Mouse (Mus musculus): ENCODE results near the gene Dock9. TPM values are rescaled to one million over a fixed set of nuclear protein-coding genes. Genes with fewer than 3 reads are reported as not detected.

Dock9 gene
- polyA plus RNA-seq, 1 experiment = 68.4 TPM

GRCm38 (mm10) chr14:121516881-121517280, 280.8 kb downstream of the Dock9 start:
- TF ChIP-seq CTCF (IDR thresholded peaks at IDR 0.05; ENCODE audit: extremely low read depth, insufficient read depth, low read length) (no peak), POLR2A (IDR thresholded peaks at IDR 0.05; ENCODE audit: extremely low read depth, insufficient read depth, low read length) (no peak)
- Histone ChIP-seq H3K4me1 (ENCODE audit: control insufficient read depth, insufficient read depth, low read length) (no peaks in the 10 kb centered on the region), H3K4me3 (ENCODE audit: insufficient read depth, low read length) (no peak overlapping the region), H3K27ac (ENCODE audit: insufficient read depth, low read length) (no peak overlapping the region)

DNA sequence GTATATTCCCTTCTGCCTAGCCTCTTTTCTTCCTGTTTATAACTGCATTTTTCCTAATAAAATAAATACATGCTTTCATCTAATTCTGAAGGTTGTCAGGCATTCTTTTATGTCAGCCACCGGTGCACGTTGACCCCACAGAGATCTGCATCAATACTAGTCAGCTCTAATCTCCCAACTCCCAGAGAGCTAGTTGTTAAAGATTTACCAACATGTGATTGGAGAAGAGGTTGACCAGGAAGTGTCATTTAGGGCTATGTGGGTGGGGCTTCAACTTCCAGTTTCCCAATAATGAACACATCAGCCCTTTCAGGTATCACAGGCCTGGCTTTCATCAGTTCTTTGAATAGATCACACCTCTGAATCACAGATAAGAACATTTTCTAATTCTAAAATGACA, 288.7 kb downstream of the Dock9 start:
- no peak for TF ChIP-seq CTCF (IDR thresholded peaks at IDR 0.05; ENCODE audit: extremely low read depth, insufficient read depth, low read length)
- Histone ChIP-seq H3K4me3 (ENCODE audit: insufficient read depth, low read length) (no peak overlapping the region), H3K27ac (ENCODE audit: insufficient read depth, low read length) (no peak overlapping the region), H3K4me1 (ENCODE audit: control insufficient read depth, insufficient read depth, low read length) (no peaks in the 10 kb centered on the region)

DNA sequence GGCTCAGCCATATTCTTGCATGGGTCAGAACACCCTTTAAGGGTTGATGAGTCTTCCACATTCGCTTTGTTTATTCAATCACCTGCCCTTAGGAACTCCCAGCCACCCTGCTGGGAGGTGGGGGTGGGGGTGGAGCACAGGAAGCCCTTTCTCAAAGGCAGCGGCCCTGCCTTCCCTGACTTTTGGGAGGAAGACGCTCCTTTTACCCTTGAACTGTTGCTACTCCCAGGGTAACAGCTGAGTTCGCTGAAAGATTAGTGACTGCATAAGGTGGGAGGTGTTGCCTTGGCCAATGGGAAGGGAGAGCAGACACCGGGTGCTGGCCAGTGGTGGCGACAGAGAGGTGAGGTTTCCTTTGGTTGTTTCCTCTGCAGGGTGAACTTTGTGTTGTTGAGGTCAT, 291.3 kb downstream of the Dock9 start:
- TF ChIP-seq POLR2A (IDR thresholded peaks at IDR 0.05; ENCODE audit: extremely low read depth, insufficient read depth, low read length) (no peak), CTCF (IDR thresholded peaks at IDR 0.05; ENCODE audit: extremely low read depth, insufficient read depth, low read length) (no peak)
- no peaks in the 10 kb centered on the region for H3K4me1 ChIP-seq (ENCODE audit: control insufficient read depth, insufficient read depth, low read length)
- no peak overlapping the region for H3K4me3 ChIP-seq (ENCODE audit: insufficient read depth, low read length)
- H3K27ac ChIP-seq (ENCODE audit: insufficient read depth, low read length) = no peak overlapping the region

GRCm38 (mm10) chr14:121505485-121505860, 292.2 kb downstream of the Dock9 start:
- no peak overlapping the region for H3K4me3 ChIP-seq (ENCODE audit: insufficient read depth, low read length)
- H3K4me1 ChIP-seq (ENCODE audit: control insufficient read depth, insufficient read depth, low read length) = no peaks in the 10 kb centered on the region
- no peak for TF ChIP-seq CTCF (IDR thresholded peaks at IDR 0.05; ENCODE audit: extremely low read depth, insufficient read depth, low read length)
- TF ChIP-seq POLR2A (IDR thresholded peaks at IDR 0.05; ENCODE audit: extremely low read depth, insufficient read depth, low read length) = no peak
- no peak overlapping the region for H3K27ac ChIP-seq (ENCODE audit: insufficient read depth, low read length)

DNA sequence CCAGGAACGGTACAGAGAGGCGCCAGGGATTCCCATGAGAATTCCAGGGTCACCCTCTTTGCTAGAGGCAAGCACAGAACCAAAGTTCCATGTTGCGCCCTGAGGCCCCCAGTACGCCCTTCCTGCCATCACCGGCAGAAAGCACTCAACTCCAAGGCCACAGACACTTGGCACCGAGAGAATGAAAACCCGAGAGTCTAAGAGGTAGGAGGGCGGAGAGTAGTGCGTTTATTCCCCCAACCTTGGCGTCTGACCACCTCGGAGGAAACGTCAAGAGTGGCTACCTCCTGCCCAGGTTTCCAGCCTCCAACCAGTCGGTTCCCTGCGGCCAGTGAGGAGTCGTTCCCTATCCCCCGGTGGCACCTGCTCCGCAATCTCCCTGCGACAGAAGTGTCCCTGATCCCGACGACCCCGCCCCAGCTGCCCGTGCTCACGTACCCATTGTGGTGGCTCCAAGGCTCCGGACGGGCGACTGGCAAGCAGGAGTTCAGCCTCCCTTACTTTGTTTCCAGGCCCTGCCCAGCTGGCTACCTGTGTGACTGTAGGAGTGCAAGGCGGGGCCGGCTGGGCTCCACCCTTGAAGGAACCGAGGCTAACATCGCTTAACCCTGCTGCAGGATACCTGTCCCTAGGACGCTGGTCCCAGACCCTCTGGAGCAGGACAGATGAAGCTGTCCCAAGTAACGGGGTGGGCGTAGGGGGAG, 292.7 kb downstream of the Dock9 start, which contains the start of gene Slc15a1:
TSS of gene Slc15a1 (minus strand) at position 472 of the 704 bp plus-strand sequence.
- no peak within 1 kb of the TSS for H3K4me3 ChIP-seq (ENCODE audit: insufficient read depth, low read length)
- H3K4me1 ChIP-seq (ENCODE audit: control insufficient read depth, insufficient read depth, low read length) = no peaks in the 10 kb centered on the region
- H3K27ac ChIP-seq (ENCODE audit: insufficient read depth, low read length) = no peak within 1 kb of the TSS
- TF ChIP-seq CTCF (IDR thresholded peaks at IDR 0.05; ENCODE audit: extremely low read depth, insufficient read depth, low read length) = no peak
- TF ChIP-seq POLR2A (IDR thresholded peaks at IDR 0.05; ENCODE audit: extremely low read depth, insufficient read depth, low read length) = no peak

DNA sequence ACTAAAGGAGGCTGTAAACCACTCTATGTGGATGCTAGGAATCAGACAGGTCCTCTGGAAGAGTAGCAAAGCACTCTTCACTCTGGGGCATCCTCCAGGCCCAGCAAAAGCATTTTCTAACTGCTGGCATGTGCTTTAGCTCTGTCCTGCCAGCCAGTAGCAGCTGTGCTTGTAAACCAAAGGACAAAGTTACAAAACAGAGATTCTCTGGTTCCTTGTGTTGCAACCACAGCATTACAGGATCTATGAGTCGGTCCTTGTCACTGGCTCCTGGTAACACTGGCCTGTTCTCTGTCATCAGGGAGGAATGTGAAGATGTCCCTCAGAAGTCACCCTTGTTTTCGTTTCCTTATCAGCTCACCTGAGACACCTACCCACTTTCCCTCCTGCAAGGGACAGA, 297.1 kb downstream of the Dock9 start:
- Histone ChIP-seq H3K4me3 (ENCODE audit: insufficient read depth, low read length) (no peak overlapping the region), H3K4me1 (ENCODE audit: control insufficient read depth, insufficient read depth, low read length) (no peaks in the 10 kb centered on the region), H3K27ac (ENCODE audit: insufficient read depth, low read length) (no peak overlapping the region)
- TF ChIP-seq POLR2A (IDR thresholded peaks at IDR 0.05; ENCODE audit: extremely low read depth, insufficient read depth, low read length) (no peak), CTCF (IDR thresholded peaks at IDR 0.05; ENCODE audit: extremely low read depth, insufficient read depth, low read length) (no peak)

DNA sequence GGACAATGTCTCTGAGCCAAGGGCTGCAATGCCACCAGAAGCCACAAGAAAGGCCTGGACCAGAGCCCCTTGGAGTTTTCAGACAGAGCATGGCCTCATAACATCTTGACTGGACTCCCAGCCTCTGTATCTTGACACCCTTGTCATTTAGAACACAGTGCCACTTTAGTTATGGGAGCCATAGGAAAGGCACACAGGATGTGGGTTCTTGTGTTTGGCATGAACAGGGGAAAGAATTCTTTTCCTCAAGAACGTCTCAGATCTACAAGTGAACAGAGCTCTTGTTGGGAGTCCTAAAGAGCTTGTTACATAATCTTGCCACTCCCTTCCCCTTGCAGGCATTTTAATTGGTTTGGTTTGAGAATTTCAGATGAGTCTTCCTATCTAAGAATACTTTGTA, 297.9 kb downstream of the Dock9 start:
- Histone ChIP-seq H3K4me3 (ENCODE audit: insufficient read depth, low read length) (no peak overlapping the region), H3K27ac (ENCODE audit: insufficient read depth, low read length) (no peak overlapping the region), H3K4me1 (ENCODE audit: control insufficient read depth, insufficient read depth, low read length) (no peaks in the 10 kb centered on the region)
- no peak for TF ChIP-seq CTCF (IDR thresholded peaks at IDR 0.05; ENCODE audit: extremely low read depth, insufficient read depth, low read length)
- TF ChIP-seq POLR2A (IDR thresholded peaks at IDR 0.05; ENCODE audit: extremely low read depth, insufficient read depth, low read length) = no peak

DNA sequence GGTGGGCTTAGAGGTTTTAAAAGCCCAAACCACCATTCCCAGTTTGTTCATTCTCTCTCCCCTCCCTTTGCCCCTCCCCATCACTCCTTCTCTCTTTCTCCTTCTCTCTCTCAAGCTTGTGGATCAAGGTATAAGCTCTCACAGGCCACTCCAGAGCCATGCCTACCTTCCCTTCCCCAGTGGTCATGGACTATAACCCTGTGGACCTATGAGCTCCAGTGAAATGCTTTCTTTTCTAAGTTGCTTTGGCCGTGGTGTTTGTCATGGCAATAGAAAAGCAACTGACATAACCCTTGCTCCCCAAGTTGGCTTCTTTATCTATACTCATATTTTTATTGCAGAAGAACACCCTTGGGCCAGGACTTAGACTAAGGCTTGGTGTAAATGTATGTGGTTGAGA, 299.8 kb downstream of the Dock9 start:
- Histone ChIP-seq H3K27ac (ENCODE audit: insufficient read depth, low read length) (no peak overlapping the region), H3K4me1 (ENCODE audit: control insufficient read depth, insufficient read depth, low read length) (no peaks in the 10 kb centered on the region), H3K4me3 (ENCODE audit: insufficient read depth, low read length) (no peak overlapping the region)
- no peak for TF ChIP-seq CTCF (IDR thresholded peaks at IDR 0.05; ENCODE audit: extremely low read depth, insufficient read depth, low read length)
- no peak for TF ChIP-seq POLR2A (IDR thresholded peaks at IDR 0.05; ENCODE audit: extremely low read depth, insufficient read depth, low read length)

DNA sequence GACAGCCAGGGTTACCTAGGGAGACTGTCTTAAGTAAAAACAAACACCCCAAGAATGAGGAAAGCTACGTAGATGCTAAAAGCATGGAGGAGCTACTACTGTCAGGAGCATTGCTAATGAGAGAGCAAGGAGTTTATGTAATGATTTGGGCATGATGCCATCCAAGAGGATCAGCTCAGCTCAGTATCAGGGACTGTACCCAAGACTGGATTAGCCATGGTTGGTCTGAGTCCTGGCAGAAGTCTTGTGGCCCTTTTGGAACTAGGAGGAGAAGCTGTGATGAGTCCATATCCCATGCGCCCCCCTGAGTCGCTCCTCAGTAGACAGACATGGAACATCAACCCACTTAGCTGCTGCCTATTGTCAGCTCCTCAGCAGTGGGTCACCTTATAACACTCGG, 301.9 kb downstream of the Dock9 start:
- Histone ChIP-seq H3K27ac (ENCODE audit: insufficient read depth, low read length) (no peak overlapping the region), H3K4me1 (ENCODE audit: control insufficient read depth, insufficient read depth, low read length) (no peaks in the 10 kb centered on the region), H3K4me3 (ENCODE audit: insufficient read depth, low read length) (no peak overlapping the region)
- TF ChIP-seq CTCF (IDR thresholded peaks at IDR 0.05; ENCODE audit: extremely low read depth, insufficient read depth, low read length) (no peak), POLR2A (IDR thresholded peaks at IDR 0.05; ENCODE audit: extremely low read depth, insufficient read depth, low read length) (no peak)

DNA sequence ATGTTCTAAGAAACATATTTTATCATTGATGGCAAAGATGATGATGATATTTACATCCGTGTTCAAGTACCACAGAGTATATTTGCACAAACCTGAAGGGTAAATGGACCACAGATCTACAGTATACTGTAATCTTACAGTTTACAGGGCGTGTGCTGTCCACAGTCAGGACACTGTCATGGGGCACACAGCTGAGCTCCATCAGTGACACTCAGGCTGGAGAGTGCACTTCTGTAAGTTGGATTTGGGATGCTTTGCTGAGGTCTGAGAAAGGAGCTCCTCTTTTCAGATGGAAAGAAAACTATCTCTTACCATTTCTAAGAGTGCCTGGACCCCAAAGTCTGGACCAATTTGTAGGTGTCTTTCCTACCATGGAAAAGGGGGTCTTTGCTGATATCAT, 302.5 kb downstream of the Dock9 start:
- TF ChIP-seq POLR2A (IDR thresholded peaks at IDR 0.05; ENCODE audit: extremely low read depth, insufficient read depth, low read length) = no peak
- no peak for TF ChIP-seq CTCF (IDR thresholded peaks at IDR 0.05; ENCODE audit: extremely low read depth, insufficient read depth, low read length)
- Histone ChIP-seq H3K4me3 (ENCODE audit: insufficient read depth, low read length) (no peak overlapping the region), H3K27ac (ENCODE audit: insufficient read depth, low read length) (no peak overlapping the region), H3K4me1 (ENCODE audit: control insufficient read depth, insufficient read depth, low read length) (no peaks in the 10 kb centered on the region)

Measured in cortical plate, adult 2 months (tissue).